Mouse (Mus musculus) ES-Bruce4 (cell line): ENCODE measurements around the gene Lmln.

ENCODE experiments used
- CTCF ChIP-seq: IDR thresholded peaks from one replicate; pipeline ENCODE4 v1.8.1; 2011; ENCODE audit warnings: low read depth, low read length
- EP300 ChIP-seq: IDR thresholded peaks from 2 replicates; pipeline ENCODE4 v1.6.1; 2011; ENCODE audit warnings: low read depth, low read length; ENCODE audit not compliant: insufficient read depth

- TF ChIP-seq CTCF: no peak
- no peak for TF ChIP-seq EP300
These were observed 8.6 kb downstream of the Lmln start for GRCm38 (mm10) chr16:33070928-33071327.
